Mouse (Mus musculus): ENCODE measurements around the gene Pet100. TPM values are rescaled to one million over a fixed set of nuclear protein-coding genes. Genes with fewer than 3 reads are reported as not detected.
A peak's percentile ranks its signal among the peaks of the same experiment; 100 is the strongest.
"Not testable (repeated sequence)": the region's sequence is repeated elsewhere in the genome, so short reads cannot be mapped to it uniquely, and the experiment has no call there.

Gene Pet100
- not detected in 2 replicates for polyA plus RNA-seq (2012; ENCODE audit: insufficient read depth, insufficient read length, low replicate concordance, missing spikeins)

- peaks cover 2% of the 10 kb centered on the region for H3K4me1 ChIP-seq (ENCODE audit: control insufficient read depth, insufficient read depth, low read length)
- under 1% methylated on average over 37 of the region's 37 CpGs for WGBS
- peak within 1 kb of the TSS; percentile 82 for H3K4me3 ChIP-seq (ENCODE audit: insufficient read depth, low read depth, low read length)
- no peak within 1 kb of the TSS for H3K27ac ChIP-seq (ENCODE audit: insufficient read depth, low read depth, low read length)
- peak; percentile 35 for TF ChIP-seq POLR2A (IDR thresholded peaks at IDR 0.05; ENCODE audit: insufficient read depth, low read depth, low read length)
- TF ChIP-seq CTCF (IDR thresholded peaks at IDR 0.05; ENCODE audit: insufficient read depth, low read depth, low read length), result no peak
These were observed at the start of gene Pet100, which contains the start of gene Xab2 for GRCm38 (mm10) chr8:3621199-3621970. TSS of gene Pet100 (plus strand) at chr8:3621548. TSS of gene Xab2 (minus strand) at chr8:3621316.

GRCm38 (mm10) chr8:3574546-3574945, 46.8 kb upstream of the Pet100 start:
- 95% methylated on average over 3 of the region's 3 CpGs for whole genome bisulfite sequencing
- H3K4me1 ChIP-seq (ENCODE audit: control insufficient read depth, insufficient read depth, low read length), result no peaks in the 10 kb centered on the region
- TF ChIP-seq POLR2A (IDR thresholded peaks at IDR 0.05; ENCODE audit: insufficient read depth, low read depth, low read length), result no peak
- no peak for TF ChIP-seq CTCF (IDR thresholded peaks at IDR 0.05; ENCODE audit: insufficient read depth, low read depth, low read length)
- no peak overlapping the region for H3K27ac ChIP-seq (ENCODE audit: insufficient read depth, low read depth, low read length)
- no peak overlapping the region for H3K4me3 ChIP-seq (ENCODE audit: insufficient read depth, low read depth, low read length)

- Histone ChIP-seq H3K4me3 (ENCODE audit: insufficient read depth, low read depth, low read length) (no peak overlapping the region), H3K4me1 (ENCODE audit: control insufficient read depth, insufficient read depth, low read length) (no peaks in the 10 kb centered on the region), H3K27ac (ENCODE audit: insufficient read depth, low read depth, low read length) (no peak overlapping the region)
- TF ChIP-seq CTCF (IDR thresholded peaks at IDR 0.05; ENCODE audit: insufficient read depth, low read depth, low read length) (no peak), POLR2A (IDR thresholded peaks at IDR 0.05; ENCODE audit: insufficient read depth, low read depth, low read length) (no peak)
- WGBS, result 77% methylated on average over 15 of the region's 15 CpGs
These were observed 45.0 kb upstream of the Pet100 start for GRCm38 (mm10) chr8:3576211-3576960.

DNA sequence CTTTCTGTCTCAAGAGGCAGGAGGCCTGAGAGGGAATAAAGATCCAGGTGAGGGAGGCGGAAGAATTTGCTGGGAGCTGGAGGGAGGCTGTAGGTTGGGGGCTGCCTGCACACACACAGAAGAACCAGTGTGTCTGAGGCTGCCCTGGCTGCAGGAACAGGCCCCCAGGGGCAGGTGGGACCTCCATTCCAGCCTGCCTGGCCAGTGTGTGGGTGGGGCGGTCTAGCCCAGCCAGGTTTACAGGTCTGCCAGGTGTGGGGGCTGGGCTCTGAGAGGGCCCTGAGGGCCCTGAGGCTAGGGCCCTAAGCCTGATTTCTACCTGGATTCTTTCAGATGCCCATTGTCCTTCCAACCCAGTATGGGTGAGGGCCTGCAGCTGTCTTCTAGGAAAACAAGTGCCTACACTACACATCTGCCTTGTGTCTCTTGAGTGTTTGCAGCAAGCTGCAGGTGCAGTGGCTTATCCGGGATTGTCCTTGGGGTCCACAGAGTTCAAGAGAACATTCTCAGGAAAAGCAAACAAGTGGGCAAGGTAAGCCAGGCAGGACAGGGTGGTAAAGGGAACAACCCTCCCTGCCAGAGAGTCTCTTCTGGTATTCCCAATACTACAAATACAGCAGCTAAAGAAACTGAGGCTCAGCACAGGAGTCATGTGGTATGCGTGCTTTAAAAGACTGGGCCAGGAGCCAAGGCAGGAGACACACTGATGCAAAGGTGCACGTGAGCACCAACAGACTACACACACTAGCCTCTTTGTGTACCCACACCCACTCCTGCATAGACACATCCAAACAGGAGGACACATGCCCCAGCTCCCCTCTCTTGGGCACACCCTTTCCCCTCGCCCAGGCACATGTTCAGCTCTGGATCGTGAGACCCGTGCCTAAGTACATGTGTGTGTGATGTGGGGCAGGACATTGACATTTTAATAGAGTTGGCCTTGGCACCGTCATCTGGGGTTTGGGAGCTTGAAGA, 41.7 kb upstream of the Pet100 start:
- 78% methylated on average over 9 of the region's 9 CpGs for WGBS
- TF ChIP-seq CTCF (IDR thresholded peaks at IDR 0.05; ENCODE audit: insufficient read depth, low read depth, low read length), result no peak
- TF ChIP-seq POLR2A (IDR thresholded peaks at IDR 0.05; ENCODE audit: insufficient read depth, low read depth, low read length), result no peak
- H3K4me1 ChIP-seq (ENCODE audit: control insufficient read depth, insufficient read depth, low read length), result no peaks in the 10 kb centered on the region
- no peak overlapping the region for H3K4me3 ChIP-seq (ENCODE audit: insufficient read depth, low read depth, low read length)
- no peak overlapping the region for H3K27ac ChIP-seq (ENCODE audit: insufficient read depth, low read depth, low read length)

DNA sequence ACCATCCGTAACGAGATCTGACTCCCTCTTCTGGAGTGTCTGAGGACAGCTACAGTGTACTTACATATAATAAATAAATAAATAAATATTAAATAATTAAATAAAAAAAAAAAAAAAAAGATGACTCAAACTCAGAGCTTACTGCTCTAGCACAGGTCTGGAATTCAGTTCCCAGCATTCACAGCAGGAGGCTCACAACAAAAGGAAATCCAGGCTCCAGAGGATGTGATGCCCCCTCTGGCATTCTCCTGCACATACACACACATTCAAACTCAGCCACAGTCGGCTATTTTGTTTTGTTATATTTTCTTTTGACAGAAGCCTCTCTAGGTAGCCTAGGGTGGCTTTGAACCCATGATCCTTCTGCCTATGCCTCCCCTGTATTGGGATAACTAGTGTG, 39.4 kb upstream of the Pet100 start:
- 88% methylated on average over 3 of the region's 3 CpGs for WGBS
- H3K4me1 ChIP-seq (ENCODE audit: control insufficient read depth, insufficient read depth, low read length); H3K4me3 ChIP-seq (ENCODE audit: insufficient read depth, low read depth, low read length); H3K27ac ChIP-seq (ENCODE audit: insufficient read depth, low read depth, low read length): not testable (repeated sequence)

GRCm38 (mm10) chr8:3586452-3586851, 34.9 kb upstream of the Pet100 start:
- Histone ChIP-seq H3K4me3 (ENCODE audit: insufficient read depth, low read depth, low read length) (no peak overlapping the region), H3K4me1 (ENCODE audit: control insufficient read depth, insufficient read depth, low read length) (no peaks in the 10 kb centered on the region), H3K27ac (ENCODE audit: insufficient read depth, low read depth, low read length) (no peak overlapping the region)
- TF ChIP-seq CTCF (IDR thresholded peaks at IDR 0.05; ENCODE audit: insufficient read depth, low read depth, low read length), result no peak
- TF ChIP-seq POLR2A (IDR thresholded peaks at IDR 0.05; ENCODE audit: insufficient read depth, low read depth, low read length), result no peak
- WGBS, result 91% methylated on average over 2 of the region's 2 CpGs

DNA sequence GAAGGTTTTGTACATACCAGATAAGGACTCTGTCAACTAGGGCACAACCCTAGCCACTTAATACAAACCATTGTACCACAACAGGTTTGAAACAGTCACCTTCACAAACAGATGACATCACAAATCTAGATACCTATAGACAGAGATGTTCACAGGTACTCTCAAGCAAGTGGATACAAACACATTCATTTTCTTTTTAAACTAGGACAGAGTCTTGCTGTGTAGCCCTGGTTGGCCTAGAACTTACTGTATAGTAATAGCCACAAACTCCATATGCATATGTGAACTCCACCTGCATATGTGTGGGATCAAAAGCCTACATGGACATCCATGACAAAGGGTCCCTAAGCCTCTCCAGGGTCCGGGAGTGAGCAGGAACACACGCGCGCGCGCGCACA, 34.4 kb upstream of the Pet100 start, which contains the start of gene Camsap3:
TSS of gene Camsap3 (plus strand) at position 301 of the 398 bp plus-strand sequence.
- peak within 1 kb of the TSS; percentile 7; the same call in 1 of the 2 replicates for H3K27ac ChIP-seq (ENCODE audit: insufficient read depth, low read depth, low read length)
- WGBS, result 2% methylated on average over 7 of the region's 7 CpGs
- peak within 1 kb of the TSS; percentile 75 for H3K4me3 ChIP-seq (ENCODE audit: insufficient read depth, low read depth, low read length)
- no peaks in the 10 kb centered on the region for H3K4me1 ChIP-seq (ENCODE audit: control insufficient read depth, insufficient read depth, low read length)
- no peak for TF ChIP-seq POLR2A (IDR thresholded peaks at IDR 0.05; ENCODE audit: insufficient read depth, low read depth, low read length)
- no peak for TF ChIP-seq CTCF (IDR thresholded peaks at IDR 0.05; ENCODE audit: insufficient read depth, low read depth, low read length)
